Mouse (Mus musculus): ENCODE measurements around the gene Triobp.
"Not testable (repeated sequence)": the region's sequence is repeated elsewhere in the genome, so short reads cannot be mapped to it uniquely, and the experiment has no call there.

The Triobp gene

DNA sequence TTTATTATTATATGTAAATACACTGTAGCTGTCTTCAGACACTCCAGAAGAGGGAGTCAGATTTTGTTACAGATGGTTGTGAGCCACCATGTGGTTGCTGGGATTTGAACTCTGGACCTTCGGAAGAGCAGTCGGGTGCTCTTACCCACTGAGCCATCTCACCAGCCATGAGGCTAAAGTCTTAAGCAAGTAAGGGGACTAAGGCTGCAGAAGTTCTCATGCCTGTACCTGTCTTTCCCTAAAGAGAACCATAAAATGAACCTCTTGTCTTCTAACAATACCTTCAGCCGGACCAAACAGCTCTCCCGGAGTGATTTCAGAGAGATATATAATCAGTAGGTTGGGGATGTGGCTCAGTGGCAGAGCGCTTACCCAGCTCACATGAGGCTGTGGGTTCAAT lies 84.4 kb downstream of the Triobp start:
- not testable (repeated sequence) for DNase-seq

DNA sequence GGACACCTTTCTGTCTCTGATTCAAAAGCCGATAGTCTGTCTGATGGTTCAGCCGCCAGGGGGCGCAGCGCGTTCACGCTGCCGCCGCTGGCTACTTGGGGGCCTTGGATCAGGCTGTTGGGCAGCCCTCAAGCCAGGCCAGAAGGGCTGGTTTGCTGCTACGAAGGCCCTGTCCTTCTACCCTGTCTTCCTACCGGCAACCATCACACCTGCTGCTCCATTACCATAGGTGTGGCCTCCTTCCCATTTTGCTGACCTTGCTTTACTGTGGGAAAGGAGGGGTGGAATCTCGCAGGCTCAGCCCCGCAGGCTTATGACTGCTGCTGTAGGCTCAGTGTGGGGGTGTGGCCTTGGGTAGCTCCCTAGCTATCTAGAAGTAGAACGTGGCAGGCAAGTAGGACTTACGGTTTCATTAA lies 90.4 kb downstream of the Triobp start:
- DNase-seq: peak; percentile 76

DNA sequence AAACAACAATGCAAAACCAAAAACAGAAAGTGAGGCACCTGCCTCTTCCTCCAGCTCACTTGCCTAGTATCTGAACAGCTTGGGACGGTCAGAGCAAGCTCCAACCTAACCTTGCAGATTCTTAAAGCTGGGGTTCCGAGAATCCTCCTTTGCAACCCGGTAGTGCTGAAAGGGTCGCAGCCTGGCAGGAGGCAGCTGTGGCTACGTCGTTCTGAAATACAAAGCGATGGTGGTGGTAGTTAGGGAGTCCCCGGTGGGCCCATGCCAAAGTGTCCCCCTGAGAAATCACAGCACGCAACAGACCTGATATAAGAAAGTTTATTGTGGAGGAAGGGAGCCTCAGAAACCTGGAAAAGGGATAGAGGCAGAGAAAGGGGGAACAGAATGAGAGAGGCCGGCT lies 90.8 kb downstream of the Triobp start:
- DNase-seq: no peak

DNA sequence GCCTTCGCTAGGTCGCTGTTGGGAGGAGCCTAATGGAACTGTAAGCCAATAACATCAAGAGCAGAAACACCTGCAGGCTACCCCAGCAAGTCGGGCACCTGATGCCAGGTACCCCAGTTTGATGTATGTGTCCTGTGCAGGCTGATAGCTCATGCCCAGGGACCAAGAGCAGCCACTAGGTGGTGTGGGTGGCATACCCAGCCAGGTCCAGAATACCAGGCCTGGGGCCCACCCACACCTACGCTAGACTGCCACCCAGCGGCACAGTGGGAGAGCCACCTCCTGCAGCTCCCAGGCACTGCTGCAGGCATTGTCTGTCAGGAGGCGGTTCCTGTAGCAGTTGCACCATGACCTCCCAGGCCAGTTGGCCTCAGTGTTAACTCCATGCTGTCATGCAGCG lies 91.3 kb downstream of the Triobp start:
- DNase-seq: peak; percentile 93

DNA sequence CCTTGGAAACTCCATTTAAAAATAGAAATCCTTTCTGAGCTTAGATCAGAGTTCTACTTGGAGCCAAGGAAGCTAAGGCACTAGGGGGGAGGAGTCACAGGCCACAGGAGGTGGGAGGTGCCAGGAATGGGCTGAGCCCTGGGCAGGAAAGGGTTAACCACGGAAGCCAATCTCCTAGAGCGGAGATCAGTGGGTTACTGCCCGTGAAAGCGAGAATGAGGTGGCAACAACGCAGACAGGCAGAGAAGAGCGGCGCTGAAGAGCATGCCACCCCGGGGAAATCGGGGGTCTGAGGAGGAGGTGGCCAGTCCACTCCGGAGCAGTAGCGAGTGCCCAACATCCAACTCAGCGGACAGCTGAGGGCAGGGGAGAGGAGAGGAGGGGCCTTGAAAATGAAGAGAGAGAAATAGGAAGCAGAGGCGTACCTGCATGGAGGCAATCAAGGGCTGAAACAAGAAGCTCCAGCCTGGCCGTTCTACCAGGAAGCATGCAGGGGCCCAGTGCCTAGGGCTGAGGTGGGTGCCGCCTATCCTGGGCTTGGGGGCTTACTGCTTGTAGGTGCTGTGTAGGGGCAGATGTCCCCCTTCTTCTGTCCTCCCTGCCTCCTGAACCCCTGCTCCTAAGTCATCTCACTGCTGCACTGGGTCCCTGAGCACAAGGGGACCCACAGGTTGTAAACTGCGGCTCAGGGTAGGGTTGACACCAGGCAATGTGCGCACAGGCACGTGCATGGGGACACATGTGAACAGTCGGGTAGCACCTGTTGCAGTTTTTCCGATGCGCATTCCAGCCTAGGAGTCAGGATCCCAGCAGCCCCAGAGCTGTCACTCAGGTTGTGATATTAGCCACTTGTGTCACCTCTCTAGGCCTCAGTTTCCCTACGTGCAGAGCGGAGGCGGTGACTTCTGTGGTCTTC lies 93.2 kb downstream of the Triobp start:
- DNase-seq: peak; percentile 69

DNA sequence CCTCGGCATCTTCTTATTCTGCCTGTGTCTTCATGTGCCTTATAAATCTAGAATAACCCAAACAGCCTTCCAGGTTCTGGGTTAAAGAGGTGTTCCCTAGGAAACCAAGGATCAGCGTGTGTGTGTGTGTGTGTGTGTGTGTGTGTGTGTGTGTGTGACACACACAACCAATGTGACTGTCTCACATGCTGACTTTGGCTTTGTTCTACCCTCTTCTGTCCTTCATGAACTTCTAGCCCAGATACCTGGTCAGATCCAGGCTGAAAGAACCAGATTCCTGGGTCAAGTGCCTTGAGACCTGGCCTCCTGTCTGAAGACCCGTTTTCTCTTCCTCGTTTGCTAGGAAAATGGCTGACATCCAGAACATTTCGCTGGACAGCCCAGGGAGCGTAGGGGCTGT lies 94.1 kb downstream of the Triobp start, which contains the start of gene Galr3:
Gene Galr3, plus strand, starts transcription at position 301 of the 400 bp plus-strand sequence.
- no peak for DNase-seq

DNA sequence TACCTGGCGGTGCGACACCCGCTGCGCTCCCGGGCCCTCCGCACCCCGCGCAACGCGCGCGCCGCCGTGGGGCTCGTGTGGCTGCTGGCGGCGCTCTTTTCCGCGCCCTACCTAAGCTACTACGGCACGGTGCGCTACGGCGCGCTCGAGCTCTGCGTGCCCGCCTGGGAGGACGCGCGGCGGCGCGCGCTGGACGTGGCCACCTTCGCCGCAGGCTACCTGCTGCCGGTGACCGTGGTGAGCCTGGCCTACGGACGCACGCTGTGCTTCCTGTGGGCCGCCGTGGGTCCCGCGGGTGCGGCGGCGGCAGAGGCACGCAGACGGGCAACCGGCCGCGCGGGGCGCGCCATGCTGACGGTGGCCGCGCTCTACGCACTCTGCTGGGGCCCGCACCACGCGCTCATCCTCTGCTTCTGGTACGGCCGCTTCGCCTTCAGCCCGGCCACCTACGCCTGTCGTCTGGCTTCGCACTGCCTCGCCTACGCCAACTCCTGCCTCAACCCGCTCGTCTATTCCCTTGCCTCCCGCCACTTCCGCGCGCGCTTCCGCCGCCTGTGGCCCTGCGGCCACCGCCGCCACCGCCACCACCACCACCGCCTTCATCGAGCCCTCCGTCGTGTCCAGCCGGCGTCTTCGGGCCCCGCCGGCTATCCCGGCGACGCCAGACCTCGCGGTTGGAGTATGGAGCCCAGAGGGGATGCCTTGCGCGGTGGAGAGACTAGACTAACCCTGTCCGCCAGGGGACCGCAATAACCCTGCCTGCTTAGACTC lies 95.4 kb downstream of the Triobp start:
- DNase-seq: no peak

DNA sequence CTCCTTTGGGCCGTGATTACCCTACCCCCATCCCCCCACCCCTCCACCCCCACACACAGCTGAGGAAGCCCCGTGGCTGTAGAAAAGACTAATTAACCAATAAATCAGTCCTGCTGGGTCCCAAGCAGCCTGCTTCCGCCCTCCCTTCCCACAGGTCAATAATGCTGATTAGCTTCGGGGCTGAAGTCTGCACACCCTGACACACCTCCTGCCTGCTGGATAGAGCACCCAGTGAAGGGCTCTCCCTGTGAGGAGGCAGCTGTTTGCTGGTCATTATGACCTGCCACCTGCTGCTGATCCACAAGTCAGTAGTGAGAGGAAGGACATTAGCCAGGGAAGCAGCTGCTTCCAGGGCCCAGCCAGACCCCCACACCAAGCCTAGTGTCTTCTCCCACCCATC lies 97.3 kb downstream of the Triobp start:
- no peak for DNase-seq

DNA sequence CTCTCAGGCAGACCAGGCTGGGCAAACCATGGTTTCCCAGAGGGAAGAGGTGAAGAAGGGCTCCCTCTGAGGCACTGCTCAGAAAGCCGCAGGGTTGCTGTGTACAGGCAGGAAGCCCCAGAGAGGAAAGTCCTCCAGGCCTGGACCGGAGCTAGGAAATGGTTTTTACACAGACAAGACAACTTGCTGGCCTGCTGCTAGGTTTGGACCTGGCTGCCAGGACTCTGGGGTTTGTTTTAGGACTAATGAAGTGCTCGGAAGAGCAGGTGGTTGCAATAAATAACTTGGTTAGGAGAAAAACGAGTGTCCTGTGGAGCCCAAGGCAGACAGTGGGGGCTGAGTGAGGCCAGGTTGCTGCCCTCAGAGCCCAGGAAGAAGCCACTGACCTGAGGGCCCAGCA lies 100.7 kb downstream of the Triobp start:
- no peak for DNase-seq

DNA sequence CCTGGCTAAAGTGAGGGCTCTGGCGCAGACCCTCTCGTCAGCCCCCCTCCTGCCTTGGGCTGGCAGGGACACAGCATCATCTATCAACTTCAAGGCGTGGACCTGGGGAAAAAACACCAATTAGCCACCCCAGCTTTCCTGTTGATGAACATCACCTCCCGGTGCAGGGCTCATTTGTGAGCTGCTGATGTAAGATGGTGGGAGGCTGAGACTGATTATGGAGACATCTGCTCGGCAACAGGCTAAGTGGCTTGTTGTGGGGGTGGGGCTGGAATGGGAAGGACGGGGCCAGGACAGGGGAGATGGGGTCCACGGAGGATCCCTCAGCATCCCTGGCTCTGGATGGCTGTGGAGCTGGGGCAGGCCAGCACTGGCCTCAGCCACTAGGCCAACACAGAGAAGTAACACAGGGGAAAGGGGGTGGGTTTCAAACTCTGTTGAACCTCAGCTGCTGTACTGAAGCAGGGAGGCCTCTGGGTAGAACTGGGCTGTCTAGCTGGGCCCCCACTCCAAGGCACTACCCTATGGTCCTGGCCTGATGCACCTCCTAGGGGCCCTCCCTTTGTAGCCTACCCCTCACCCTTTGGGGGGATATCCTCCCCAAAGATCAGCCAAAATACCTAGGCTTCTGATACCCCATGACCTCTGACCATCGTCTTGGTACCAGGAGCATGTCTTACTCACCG lies 102.8 kb downstream of the Triobp start:
- DNase-seq: no peak

DNA sequence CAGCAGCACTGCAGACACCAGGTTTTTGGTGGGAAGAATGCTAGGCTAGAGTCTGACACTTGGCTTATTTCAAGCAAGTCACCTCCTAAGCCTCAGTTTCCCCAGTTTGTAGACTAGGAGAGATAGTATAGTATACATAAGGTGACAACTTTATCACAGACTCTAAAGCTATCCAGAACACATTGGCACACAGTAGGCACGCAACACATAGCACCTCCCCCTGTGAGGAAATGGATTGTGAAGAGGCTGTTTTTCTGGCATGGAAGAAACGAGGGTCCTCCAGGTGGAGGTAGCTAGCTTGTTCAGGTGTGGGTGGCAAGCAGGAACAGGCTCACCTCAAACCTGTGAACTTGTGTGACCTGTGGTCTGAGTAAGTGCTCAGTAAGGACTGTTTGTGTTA lies 103.4 kb downstream of the Triobp start:
- DNase-seq: no peak

DNA sequence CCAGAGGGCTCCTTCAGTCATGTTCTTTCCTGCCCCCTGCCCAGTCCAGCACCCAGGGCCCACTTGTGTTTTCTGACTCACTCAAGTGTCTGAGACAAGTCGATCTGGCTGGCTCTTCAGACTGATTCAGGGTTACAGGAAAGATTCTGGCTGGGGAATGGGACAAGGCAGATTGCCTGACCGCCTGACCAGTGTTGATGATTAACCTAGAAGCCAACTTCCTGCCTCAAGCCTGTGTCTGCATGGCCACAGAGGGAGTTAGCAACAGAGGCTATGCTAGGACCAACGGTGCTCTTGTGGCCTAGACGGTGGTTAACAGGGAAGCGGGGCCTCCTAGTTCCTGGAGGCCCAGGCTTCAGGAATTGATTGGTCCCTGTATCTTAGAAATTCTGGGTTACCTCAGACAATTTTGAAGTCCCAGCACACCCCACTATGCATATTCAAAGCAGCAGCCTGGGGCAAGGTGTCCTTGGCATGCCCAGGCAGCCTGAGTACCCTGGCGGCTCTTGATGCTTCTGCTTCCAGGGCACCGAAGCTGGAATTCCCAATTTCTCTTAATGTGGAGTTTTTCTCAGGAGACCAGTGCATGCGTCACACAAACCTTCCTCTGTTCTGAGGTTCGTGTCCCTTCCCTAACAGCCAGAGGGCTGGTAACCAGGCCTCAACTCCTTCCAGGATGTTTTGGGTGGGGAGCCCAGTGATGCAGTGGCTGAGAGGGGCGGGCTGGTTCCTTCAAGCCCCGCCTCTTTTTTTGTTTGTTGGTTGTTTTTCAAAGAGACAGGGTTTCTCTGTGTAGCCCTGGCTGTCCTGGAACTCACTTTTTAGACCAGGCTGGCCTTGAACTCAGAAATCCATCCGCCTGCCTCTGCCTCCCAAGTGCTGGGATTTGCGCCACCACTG lies 104.2 kb downstream of the Triobp start:
- peak; percentile 93 for DNase-seq

DNA sequence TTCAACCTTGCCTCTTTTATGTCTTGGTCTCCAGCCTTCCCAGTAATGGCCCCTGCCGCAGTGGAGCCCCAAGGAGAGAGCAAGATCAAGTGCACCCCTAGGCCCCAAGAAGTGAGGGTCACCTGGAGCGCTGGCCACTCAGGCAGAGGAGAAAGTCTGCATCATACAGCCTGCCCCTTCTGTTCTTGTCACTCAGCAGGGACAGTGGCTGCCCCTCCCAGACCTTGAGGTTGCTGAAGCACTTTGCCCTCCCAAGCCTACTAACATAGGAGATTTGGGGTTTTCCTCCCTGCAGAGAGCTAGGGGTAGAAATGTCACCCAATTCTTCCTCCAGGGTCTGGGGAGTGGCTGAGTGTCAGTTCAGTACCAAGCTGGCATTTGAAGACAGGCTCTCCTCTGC lies 104.8 kb downstream of the Triobp start:
- no peak for DNase-seq

Data from kidney, adult 9 months (tissue).